Mouse (Mus musculus): ENCODE measurements around the gene Gm28171.
"Not testable (repeated sequence)": the region's sequence is repeated elsewhere in the genome, so short reads cannot be mapped to it uniquely, and the experiment has no call there.

Gm28171 gene

DNA sequence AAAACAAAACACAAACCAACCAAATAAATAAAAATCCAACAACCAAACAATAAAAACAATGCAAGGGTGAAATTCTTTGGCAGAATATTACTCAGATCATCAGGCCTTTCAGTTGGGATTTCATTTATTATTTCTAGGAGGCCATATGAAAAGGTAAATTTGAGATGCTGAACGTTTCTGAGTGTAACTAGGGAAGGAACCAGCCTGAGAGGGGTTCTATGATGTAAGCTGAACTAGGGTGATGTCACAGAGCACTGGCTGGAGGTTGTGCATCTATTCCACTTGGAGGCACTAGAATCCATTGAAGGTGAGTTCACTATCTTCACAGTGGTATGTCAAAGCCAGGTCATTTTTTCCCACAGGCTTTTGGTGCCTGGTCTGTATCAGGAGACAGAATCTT, at the start of gene Gm28171:
Gene Gm28171, plus strand, starts transcription at position 301 of the 400 bp plus-strand sequence.
- DNase-seq (ENCODE audit: low spot score): not testable (repeated sequence)

Measured in urinary bladder, postnatal 14 days (tissue).